Comparison of ENCODE assay signal across 16 mouse cellular contexts in the genomic region with DNA sequence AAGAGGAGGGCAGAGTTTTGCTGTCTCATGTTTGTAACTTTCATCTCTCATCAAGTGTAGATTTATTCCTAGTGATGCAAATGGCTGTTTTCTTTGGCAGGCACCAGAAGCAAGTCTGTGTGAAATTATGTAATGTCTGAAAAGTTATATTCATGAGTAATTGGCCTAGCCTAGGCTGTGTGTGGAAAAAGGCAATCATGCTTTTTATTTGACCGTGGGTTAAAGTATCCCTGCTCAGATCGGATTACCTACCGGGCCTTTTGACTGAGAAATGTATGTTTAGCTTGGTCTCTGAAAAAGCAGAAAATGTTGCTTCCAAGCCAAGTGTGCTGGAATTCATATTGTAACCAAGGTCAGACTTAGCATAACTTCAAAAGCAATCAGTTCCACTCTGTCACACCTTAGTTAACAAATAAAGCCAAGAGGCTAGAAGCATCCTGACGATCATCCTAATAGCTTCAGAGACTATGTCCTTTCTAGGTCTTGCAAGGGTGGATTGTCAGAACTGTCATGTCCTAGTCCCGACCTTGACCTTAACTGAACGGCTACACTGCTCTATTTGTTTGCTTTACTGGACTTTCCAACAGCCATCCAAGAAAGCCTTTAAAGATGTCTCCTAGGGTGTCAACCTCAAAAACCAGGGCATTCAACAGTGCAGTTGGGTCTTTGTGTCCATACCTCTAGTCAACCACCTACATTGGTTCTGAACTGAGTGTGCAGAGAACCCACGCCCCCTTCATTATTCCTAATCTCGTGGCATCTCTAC.
DNase-seq lines count a peak whose midpoint lies in the region; ATAC-seq lines count a peak whose summit lies in the region.
"Had no signal": no experiment of that assay in that cellular context is flagged by ENCODE, and none has a peak within 500 bp of the region (broad histone marks: within the 10 kb centered on the region; RNA-seq: fewer than 3 reads in every experiment).

No protein-coding gene starts in this region.

- peaks cover 13% of the 10 kb centered on the region; the same call in 1 of the 2 replicates for H3K4me1 ChIP-seq in kidney, embryonic 15.5 days
- H3K4me1 ChIP-seq in embryonic facial prominence, embryonic 13.5 days, result peaks cover 19% of the 10 kb centered on the region
- H3K4me1 ChIP-seq in forebrain, embryonic 14.5 days (ENCODE audit: control insufficient read depth, insufficient read depth, low read length), result no peaks in the 10 kb centered on the region
- 0 out of 2 replicates have a peak, but pooled peaks cover 3% of the 10 kb centered on the region for H3K4me1 ChIP-seq in hindbrain, embryonic 12.5 days

- no peak overlapping the region for H3K4me3 ChIP-seq in kidney, embryonic 15.5 days (replicated peaks)
- no peak overlapping the region for H3K4me3 ChIP-seq in embryonic facial prominence, embryonic 13.5 days
- H3K4me3 ChIP-seq in forebrain, embryonic 14.5 days (ENCODE audit: low read depth, low read length), result no peak overlapping the region
- H3K4me3 ChIP-seq in hindbrain, embryonic 12.5 days, result no peak overlapping the region
- H3K4me3 ChIP-seq: neural tube, embryonic 15.5 days had no signal

- no peak overlapping the region for H3K27ac ChIP-seq in kidney, embryonic 15.5 days
- H3K27ac ChIP-seq in embryonic facial prominence, embryonic 13.5 days, result peak overlapping the region; percentile 28
- H3K27ac ChIP-seq in forebrain, embryonic 14.5 days (ENCODE audit: low read depth, low read length), result no peak overlapping the region
- H3K27ac ChIP-seq in hindbrain, embryonic 12.5 days, result no peak overlapping the region
- H3K27ac ChIP-seq: neural tube, embryonic 15.5 days had no signal

- no peak for ATAC-seq in kidney, embryonic 15.5 days (replicated peaks; ENCODE audit: low FRiP score)
- peak; percentile 52; the same call in 1 of the 2 replicates for ATAC-seq in embryonic facial prominence, embryonic 13.5 days (ENCODE audit: insufficient number of reproducible peaks, insufficient read depth, low FRiP score, low TSS enrichment, low read depth)
- no peak for ATAC-seq in erythroblast, adult 5-6 weeks (replicated peaks; ENCODE audit: low FRiP score, poor library complexity, severe bottlenecking)
- ATAC-seq in forebrain, embryonic 14.5 days, result no peak
- ATAC-seq in hindbrain, embryonic 12.5 days (ENCODE audit: low FRiP score), result no peak
- ATAC-seq: forebrain, postnatal 0 days; hindbrain, embryonic 16.5 days; lung, postnatal 0 days had no signal

- 58% methylated on average over 8 of the region's 8 CpGs for WGBS in kidney, embryonic 15.5 days
- WGBS in embryonic facial prominence, embryonic 13.5 days, result 56% methylated on average over 8 of the region's 8 CpGs
- 91% methylated on average over 8 of the region's 8 CpGs for WGBS in forebrain, embryonic 14.5 days
- 75% methylated on average over 8 of the region's 8 CpGs for WGBS in hindbrain, embryonic 12.5 days

- H3K36me3 ChIP-seq in kidney, embryonic 15.5 days, result peaks cover 13% of the 10 kb centered on the region; the same call in 1 of the 2 replicates
- peaks cover 10% of the 10 kb centered on the region for H3K36me3 ChIP-seq in embryonic facial prominence, embryonic 13.5 days
- 0 out of 2 replicates have a peak, but pooled peaks cover 2% of the 10 kb centered on the region for H3K36me3 ChIP-seq in forebrain, embryonic 14.5 days (ENCODE audit: control insufficient read depth, insufficient read depth, low read length)
- H3K36me3 ChIP-seq in hindbrain, embryonic 12.5 days, result 0 out of 2 replicates have a peak, but pooled peaks cover 2% of the 10 kb centered on the region
- H3K36me3 ChIP-seq: neural tube, embryonic 15.5 days had no signal

- peak; percentile 36 for DNase-seq in kidney, adult 11 months
- DNase-seq in 3T3-L1 (ENCODE audit: low read depth, low spot score) (peak; percentile 77), ES-CJ7 (ENCODE audit: low read depth, low spot score) (peak; percentile 65)
- DNase-seq in forebrain, embryonic 14.5 days (ENCODE audit: low spot score), result no peak
- DNase-seq: cerebellum, postnatal 14 days; forebrain, postnatal 0 days; kidney, postnatal 10 days; layer of hippocampus, postnatal 36 days had no signal

- H3K9me3 ChIP-seq in kidney, embryonic 15.5 days (replicated peaks), result no peaks in the 10 kb centered on the region
- no peaks in the 10 kb centered on the region for H3K9me3 ChIP-seq in embryonic facial prominence, embryonic 13.5 days
- H3K9me3 ChIP-seq in forebrain, embryonic 14.5 days (replicated peaks; ENCODE audit: control insufficient read depth, low read length), result no peaks in the 10 kb centered on the region
- no peaks in the 10 kb centered on the region; the same call in 1 of the 2 replicates for H3K9me3 ChIP-seq in hindbrain, embryonic 12.5 days (replicated peaks)
- H3K9me3 ChIP-seq: neural tube, embryonic 15.5 days had no signal

- H3K9ac ChIP-seq in kidney, embryonic 15.5 days, result no peak overlapping the region
- no peak overlapping the region for H3K9ac ChIP-seq in embryonic facial prominence, embryonic 13.5 days
- H3K9ac ChIP-seq in forebrain, embryonic 14.5 days (ENCODE audit: low read length), result no peak overlapping the region
- H3K9ac ChIP-seq in hindbrain, embryonic 12.5 days, result no peak overlapping the region
- H3K9ac ChIP-seq: forebrain, postnatal 0 days; neural tube, embryonic 15.5 days had no signal

- no peaks in the 10 kb centered on the region for H3K27me3 ChIP-seq in kidney, embryonic 15.5 days
- no peaks in the 10 kb centered on the region for H3K27me3 ChIP-seq in embryonic facial prominence, embryonic 13.5 days
- H3K27me3 ChIP-seq in forebrain, embryonic 14.5 days (replicated peaks; ENCODE audit: control insufficient read depth, insufficient read depth, low read length), result no peaks in the 10 kb centered on the region
- no peaks in the 10 kb centered on the region for H3K27me3 ChIP-seq in hindbrain, embryonic 12.5 days
- H3K27me3 ChIP-seq: neural tube, embryonic 15.5 days had no signal

- no peak overlapping the region for H3K4me2 ChIP-seq in kidney, embryonic 15.5 days
- H3K4me2 ChIP-seq in embryonic facial prominence, embryonic 13.5 days, result no peak overlapping the region
- H3K4me2 ChIP-seq in forebrain, embryonic 14.5 days (ENCODE audit: low read length), result no peak overlapping the region
- H3K4me2 ChIP-seq in hindbrain, embryonic 12.5 days (replicated peaks), result no peak overlapping the region
- H3K4me2 ChIP-seq: liver, embryonic 11.5 days; neural tube, embryonic 15.5 days had no signal
